Comparison of ENCODE assay signal across 16 mouse cellular contexts in the genomic region with DNA sequence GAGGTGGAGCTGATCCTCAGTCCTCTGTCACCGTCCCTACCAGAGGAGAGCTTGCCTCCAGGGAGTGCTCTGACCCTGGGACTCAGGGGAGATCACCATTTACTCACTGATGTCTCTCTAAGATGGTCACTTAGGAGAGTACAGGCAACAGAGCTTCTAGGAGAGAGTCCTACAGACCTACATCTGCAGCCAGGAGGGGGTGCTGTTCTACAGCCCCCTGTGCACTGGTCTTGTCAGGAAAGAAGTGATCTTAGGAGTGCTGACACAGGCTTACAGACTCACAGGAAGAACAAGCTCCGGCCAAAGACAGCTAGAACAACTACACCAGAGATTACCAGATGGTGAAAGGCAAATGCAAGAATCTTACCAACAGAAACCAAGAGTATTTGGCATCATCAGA. TPM values are rescaled to one million over a fixed set of nuclear protein-coding genes. Genes with fewer than 3 reads are reported as not detected.
A peak's percentile ranks its signal among the peaks of the same experiment; 100 is the strongest.
DNase-seq lines count a peak whose midpoint lies in the region; ATAC-seq and TF ChIP-seq lines count a peak whose summit lies in the region.
"Had no signal": no experiment of that assay in that cellular context is flagged by ENCODE, and none has a peak within 500 bp of the region (broad histone marks: within the 10 kb centered on the region; RNA-seq: fewer than 3 reads in every experiment).

No protein-coding gene starts in this region.

- H3K4me2 ChIP-seq in lung, postnatal 0 days (replicated peaks; ENCODE audit: low read depth, low read length): no peak overlapping the region
- H3K4me2 ChIP-seq: lung, embryonic 15.5 days had no signal

- TF ChIP-seq POLR2A in brain, embryonic 14.5 days (IDR thresholded peaks at IDR 0.05; ENCODE audit: borderline replicate concordance, extremely low read depth, insufficient read depth, insufficient read length, poor library complexity, severe bottlenecking): no peak

- no peaks in the 10 kb centered on the region for H3K4me1 ChIP-seq in lung, postnatal 0 days (ENCODE audit: insufficient read depth, low read depth, low read length)
- peaks cover 0 to 3% of the 10 kb centered on the region in 2 experiments; a peak in 1 of 4 replicates for H3K4me1 ChIP-seq in ES-E14 (ENCODE audit: control insufficient read depth in 2 of 2, insufficient read depth in 2 of 2, low read length in 2 of 2, poor library complexity in 1 of 2)
- H3K4me1 ChIP-seq: hindbrain, embryonic 10.5 days; lung, embryonic 15.5 days had no signal

- H3K4me3 ChIP-seq in gastrocnemius, adult 2 months: no peak overlapping the region
- no peak overlapping the region for H3K4me3 ChIP-seq in lung, postnatal 0 days (ENCODE audit: low read depth, low read length)
- no peak overlapping the region for H3K4me3 ChIP-seq in ES-E14 (ENCODE audit: insufficient read depth in 1 of 2, low read depth in 1 of 2, low read length in 2 of 2, poor library complexity in 1 of 2, severe bottlenecking in 1 of 2)
- H3K4me3 ChIP-seq: hindbrain, embryonic 10.5 days; lung, embryonic 15.5 days had no signal

- no peaks in the 10 kb centered on the region for H3K36me3 ChIP-seq in lung, postnatal 0 days (ENCODE audit: insufficient read depth, low read length)
- H3K36me3 ChIP-seq in ES-E14 (ENCODE audit: control insufficient read depth, insufficient read depth, low read length, poor library complexity, severe bottlenecking): no peaks in the 10 kb centered on the region
- H3K36me3 ChIP-seq: hindbrain, embryonic 10.5 days; lung, embryonic 15.5 days had no signal

- WGBS in lung, postnatal 0 days: 44% methylated on average over 2 of the region's 2 CpGs

- in situ Hi-C loops in ES-E14 (cut with MboI; ENCODE audit: low sequenced_read_pairs in 2 of 2, unreplicated experiment in 2 of 2): no loop called here

- intact Hi-C loops in gastrocnemius, adult 2 months (cut with DNase I): no loop called here
- intact Hi-C loops in gastrocnemius, postnatal 14 days (cut with DNase I; ENCODE audit: low total_unique reads): no loop called here

- no peaks in the 10 kb centered on the region for H3K27me3 ChIP-seq in lung, postnatal 0 days (replicated peaks; ENCODE audit: insufficient read depth, low read length)
- H3K27me3 ChIP-seq: lung, embryonic 15.5 days had no signal

- H3K9ac ChIP-seq in lung, postnatal 0 days (replicated peaks; ENCODE audit: low read depth): no peak overlapping the region
- no peak overlapping the region for H3K9ac ChIP-seq in ES-E14 (ENCODE audit: insufficient read depth, low read depth, low read length, poor library complexity, severe bottlenecking)
- H3K9ac ChIP-seq: lung, embryonic 15.5 days had no signal

- TF ChIP-seq EP300 in lung, postnatal 0 days (IDR thresholded peaks at IDR 0.05): no peak

- no peaks in the 10 kb centered on the region for H3K9me3 ChIP-seq in lung, postnatal 0 days (ENCODE audit: low read length)
- H3K9me3 ChIP-seq in ES-E14 (ENCODE audit: control insufficient read depth, insufficient read depth, low read depth, low read length): no peaks in the 10 kb centered on the region
- H3K9me3 ChIP-seq: hindbrain, embryonic 10.5 days; lung, embryonic 15.5 days had no signal

- TF ChIP-seq CTCF in gastrocnemius, adult 2 months (IDR thresholded peaks at IDR 0.05): peak; percentile 4; the same call in 1 of the 2 replicates
- 0 out of 2 replicates have a peak, but pooled peaks have one; percentile 10 for TF ChIP-seq CTCF in lung, postnatal 0 days (IDR thresholded peaks at IDR 0.05)
- TF ChIP-seq CTCF in brain, embryonic 14.5 days (IDR thresholded peaks at IDR 0.05; ENCODE audit: borderline replicate concordance, extremely low read depth, insufficient read depth, insufficient read length): peak; percentile 17; the same call in 1 of the 2 replicates

- H3K27ac ChIP-seq in gastrocnemius, adult 2 months: no peak overlapping the region
- no peak overlapping the region for H3K27ac ChIP-seq in lung, postnatal 0 days (ENCODE audit: low read length)
- no peak overlapping the region for H3K27ac ChIP-seq in ES-E14 (ENCODE audit: insufficient read depth, low read depth, low read length, poor library complexity, severe bottlenecking)
- H3K27ac ChIP-seq: hindbrain, embryonic 10.5 days; lung, embryonic 15.5 days had no signal

- DNase-seq in gastrocnemius, adult 2 months: no peak
- DNase-seq in gastrocnemius, postnatal 14 days: no peak
- no peak for DNase-seq in lung, postnatal 0 days (ENCODE audit: low spot score)
- DNase-seq in lung, postnatal 25 days (ENCODE audit: low spot score): no peak
- DNase-seq in ES-E14 (ENCODE audit: low read depth, low spot score): peak; percentile 39
- DNase-seq in brain, embryonic 14.5 days (ENCODE audit: low read depth): no peak
- DNase-seq in neural tube, embryonic 10.5 days (ENCODE audit: extremely low spot score, low spot score): no peak
- DNase-seq in lung, postnatal 14 days: no peak
- DNase-seq: cerebellum, adult 9-11 months; kidney, adult 9 months had no signal

- ATAC-seq in lung, postnatal 0 days: no peak

TF ChIP-seq in ES-E14, 5 proteins besides CTCF, POLR2A, EP300 and RAD21:
- TF ChIP-seq ZC3H11A (IDR thresholded peaks at IDR 0.05; ENCODE audit: borderline replicate concordance, low read depth, low read length): no peak
- TF ChIP-seq HCFC1 (IDR thresholded peaks at IDR 0.05; ENCODE audit: borderline replicate concordance, insufficient read depth, low read length): no peak
- no peak for TF ChIP-seq MAFK (IDR thresholded peaks at IDR 0.05; ENCODE audit: insufficient read depth, low read depth, low read length)
- TF ChIP-seq CHD2 (IDR thresholded peaks at IDR 0.05; ENCODE audit: low read depth, low read length): no peak
- no peak for TF ChIP-seq ZNF384 (IDR thresholded peaks at IDR 0.05; ENCODE audit: low read depth, low read length)

RNA-seq across cellular contexts. Expression of gene Olfr875, which starts 9.1 kb away (rescaled TPM):
- not detected for total RNA-seq in gastrocnemius, adult 2 months (2021)
- not detected for total RNA-seq in gastrocnemius, postnatal 14 days (2021)
- polyA plus RNA-seq in lung, postnatal 0 days (2015; fragmentation: Nextera tagmentation; extraction: Ambion mirVana): not detected in 2 replicates
- not detected in 2 replicates for total RNA-seq in ES-E14 (2012; rRNA removed)
- polyA plus RNA-seq in brain, embryonic 14.5 days (2012; rRNA removed): 0.03 TPM in 1 of 2 replicates, not detected in the other
- total RNA-seq: heart, adult 8-10 months; left cerebral cortex, postnatal 10 days had no signal
- polyA plus RNA-seq: hindbrain, embryonic 10.5 days; lung, embryonic 15.5 days; small intestine, adult 2 months had no signal

RNA-seq across cellular contexts. Expression of gene Olfr874, which starts 17.6 kb away (rescaled TPM):
- not detected for total RNA-seq in gastrocnemius, adult 2 months (2021)
- total RNA-seq in gastrocnemius, postnatal 14 days (2021): not detected
- not detected in 2 replicates for polyA plus RNA-seq in lung, postnatal 0 days (2015; fragmentation: Nextera tagmentation; extraction: Ambion mirVana)
- 0.22 TPM in 1 of 2 replicates, not detected in the other for total RNA-seq in ES-E14 (2012; rRNA removed)
- 0.10 TPM in 1 of 2 replicates, not detected in the other for polyA plus RNA-seq in brain, embryonic 14.5 days (2012; rRNA removed)
- total RNA-seq: heart, adult 8-10 months; left cerebral cortex, postnatal 10 days had no signal
- polyA plus RNA-seq: hindbrain, embryonic 10.5 days; lung, embryonic 15.5 days; small intestine, adult 2 months had no signal

RNA-seq across cellular contexts. Expression of gene Olfr876, which starts 40.3 kb away (rescaled TPM):
- total RNA-seq in gastrocnemius, adult 2 months (2021): not detected
- total RNA-seq in gastrocnemius, postnatal 14 days (2021): not detected
- not detected in 2 replicates for polyA plus RNA-seq in lung, postnatal 0 days (2015; fragmentation: Nextera tagmentation; extraction: Ambion mirVana)
- not detected in 2 replicates for total RNA-seq in ES-E14 (2012; rRNA removed)
- polyA plus RNA-seq in brain, embryonic 14.5 days (2012; rRNA removed): not detected in 2 replicates
- total RNA-seq: heart, adult 8-10 months; left cerebral cortex, postnatal 10 days had no signal
- polyA plus RNA-seq: hindbrain, embryonic 10.5 days; lung, embryonic 15.5 days; small intestine, adult 2 months; testis, adult 2 months had no signal

RNA-seq across cellular contexts. Expression of gene Olfr160, which starts 46.5 kb away (rescaled TPM):
- not detected for total RNA-seq in gastrocnemius, adult 2 months (2021)
- total RNA-seq in gastrocnemius, postnatal 14 days (2021): not detected
- polyA plus RNA-seq in lung, postnatal 0 days (2015; fragmentation: Nextera tagmentation; extraction: Ambion mirVana): not detected in 2 replicates
- total RNA-seq in ES-E14 (2012; rRNA removed): not detected in 2 replicates
- polyA plus RNA-seq in brain, embryonic 14.5 days (2012; rRNA removed): not detected in 2 replicates
- total RNA-seq: heart, adult 8-10 months; left cerebral cortex, postnatal 10 days had no signal
- polyA plus RNA-seq: hindbrain, embryonic 10.5 days; lung, embryonic 15.5 days; small intestine, adult 2 months; testis, adult 2 months had no signal
